Mouse (Mus musculus): ENCODE measurements at regions not wholly inside any gene's neighbourhood (a gene's known extent, or its start where the extent isn't known, plus 50 kb on each side); places are given as distances from the start of the nearest gene placed in this dataset.

DNA sequence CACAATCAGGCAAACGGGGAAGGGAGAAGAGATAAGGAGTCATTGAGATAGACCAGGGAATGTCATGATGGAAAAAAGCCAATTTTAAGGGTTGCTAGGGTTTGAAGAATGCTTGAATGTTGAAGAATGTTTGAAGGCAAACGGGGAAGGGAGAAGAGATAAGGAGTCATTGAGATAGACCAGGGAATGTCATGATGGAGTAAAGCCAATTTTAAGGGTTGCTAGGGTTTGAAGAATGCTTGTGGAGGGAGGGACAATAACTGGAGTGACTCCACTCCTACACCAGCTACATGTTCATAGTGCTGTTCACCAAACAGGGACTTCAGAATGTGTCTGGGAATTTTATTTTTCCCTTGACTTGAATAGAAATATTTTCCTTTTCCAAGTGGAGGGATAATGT lies 476.0 kb upstream of the Klf4 start:
- DNase-seq (ENCODE audit: low spot score): no peak
- Histone ChIP-seq H3K9me3 (ENCODE audit: low read length) (no peaks in the 10 kb centered on the region), H3K9ac (replicated peaks; ENCODE audit: low read length) (no peak overlapping the region), H3K27me3 (ENCODE audit: insufficient read depth, low read length) (no peaks in the 10 kb centered on the region), H3K4me2 (ENCODE audit: low read depth, low read length) (no peak overlapping the region), H3K36me3 (ENCODE audit: insufficient read depth, low read length) (no peaks in the 10 kb centered on the region), H3K4me3 (ENCODE audit: low read length) (no peak overlapping the region), H3K27ac (no peak overlapping the region), H3K4me1 (ENCODE audit: insufficient read depth, low read length) (no peaks in the 10 kb centered on the region)
- WGBS: 72% methylated on average over 2 of the region's 2 CpGs
- no peak for TF ChIP-seq CTCF (IDR thresholded peaks at IDR 0.05; ENCODE audit: low read depth)
- no peak for ATAC-seq

DNA sequence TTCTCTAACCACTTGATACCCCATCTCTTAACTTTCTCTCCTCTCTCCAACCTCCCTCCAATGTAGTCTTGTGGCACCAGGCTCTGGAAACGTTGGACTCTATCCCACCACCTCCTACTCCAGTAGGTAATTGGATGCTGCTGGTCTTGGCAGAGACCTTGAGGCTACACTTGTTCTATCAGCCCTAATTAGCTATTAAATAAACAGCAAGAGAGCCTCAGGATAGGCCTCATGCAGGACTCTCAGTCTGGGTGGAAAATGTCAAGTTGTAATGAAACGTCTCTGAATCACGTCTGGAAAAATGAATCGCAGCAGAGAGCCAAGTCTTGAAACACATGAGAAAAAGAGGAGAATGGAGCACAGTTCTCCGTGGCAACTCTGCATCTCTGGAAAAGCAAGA lies 472.0 kb upstream of the Klf4 start:
- H3K36me3 ChIP-seq (ENCODE audit: insufficient read depth, low read length): no peaks in the 10 kb centered on the region
- no peak overlapping the region for H3K27ac ChIP-seq
- no peak overlapping the region for H3K9ac ChIP-seq (replicated peaks; ENCODE audit: low read length)
- DNase-seq (ENCODE audit: low spot score) (no peak), ATAC-seq (no peak)
- H3K4me3 ChIP-seq (ENCODE audit: low read length): no peak overlapping the region
- no peak for TF ChIP-seq CTCF (IDR thresholded peaks at IDR 0.05; ENCODE audit: low read depth)
- no peak overlapping the region for H3K4me2 ChIP-seq (ENCODE audit: low read depth, low read length)
- 56% methylated on average over 5 of the region's 5 CpGs for WGBS
- no peaks in the 10 kb centered on the region for H3K27me3 ChIP-seq (ENCODE audit: insufficient read depth, low read length)
- H3K4me1 ChIP-seq (ENCODE audit: insufficient read depth, low read length): no peaks in the 10 kb centered on the region
- no peaks in the 10 kb centered on the region for H3K9me3 ChIP-seq (ENCODE audit: low read length)

DNA sequence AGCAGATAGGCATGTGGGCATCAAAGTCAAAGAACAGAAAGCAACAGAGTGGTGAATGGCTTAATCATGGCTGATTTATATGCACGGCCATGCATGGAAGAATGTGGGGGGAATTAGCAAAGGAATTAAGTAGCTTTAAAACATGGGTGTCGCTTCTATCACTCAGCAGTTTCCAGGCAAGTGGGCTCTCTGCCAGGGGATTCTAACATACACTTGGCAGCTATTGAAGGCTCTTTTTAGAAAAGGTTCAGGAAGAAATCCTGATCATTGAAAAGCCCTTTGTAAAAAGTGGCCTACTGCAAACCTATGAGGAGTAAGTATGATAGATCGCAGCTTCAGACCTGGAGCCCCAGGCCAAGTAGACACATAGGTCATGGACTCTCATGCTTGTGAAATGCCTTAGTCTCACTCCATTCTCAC lies 469.1 kb upstream of the Klf4 start:
- Histone ChIP-seq H3K4me2 (ENCODE audit: low read depth, low read length) (no peak overlapping the region), H3K36me3 (ENCODE audit: insufficient read depth, low read length) (no peaks in the 10 kb centered on the region), H3K27me3 (ENCODE audit: insufficient read depth, low read length) (no peaks in the 10 kb centered on the region), H3K27ac (no peak overlapping the region), H3K4me1 (ENCODE audit: insufficient read depth, low read length) (no peaks in the 10 kb centered on the region), H3K9ac (replicated peaks; ENCODE audit: low read length) (no peak overlapping the region), H3K4me3 (ENCODE audit: low read length) (no peak overlapping the region), H3K9me3 (ENCODE audit: low read length) (no peaks in the 10 kb centered on the region)
- WGBS: 27% methylated on average over 3 of the region's 3 CpGs
- DNase-seq (ENCODE audit: low spot score) (peak; percentile 79), ATAC-seq (peak; percentile 55; the same call in 1 of the 2 replicates)
- TF ChIP-seq CTCF (IDR thresholded peaks at IDR 0.05; ENCODE audit: low read depth): no peak

DNA sequence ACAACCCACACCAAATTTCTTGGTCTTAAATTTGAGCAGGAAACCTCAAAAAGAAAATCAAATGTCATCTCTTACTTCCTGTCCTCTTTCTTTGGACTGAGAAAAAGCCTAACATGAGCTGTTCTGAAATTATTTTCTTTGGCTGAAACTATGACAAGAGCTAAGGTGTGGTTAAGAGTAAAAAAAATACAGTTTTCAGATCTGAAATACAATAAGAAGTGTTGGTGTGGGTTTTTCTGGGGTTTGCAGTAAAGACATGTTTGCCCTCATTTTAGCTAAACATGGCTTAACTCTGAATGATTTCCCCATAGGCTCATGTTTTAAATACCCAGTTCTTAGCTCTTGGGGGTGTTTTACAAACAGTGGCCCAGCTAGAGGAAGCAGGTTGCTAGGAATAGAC lies 451.8 kb upstream of the Klf4 start:
- no peak overlapping the region for H3K27ac ChIP-seq
- H3K9ac ChIP-seq (replicated peaks; ENCODE audit: low read length): no peak overlapping the region
- no peak overlapping the region for H3K4me3 ChIP-seq (ENCODE audit: low read length)
- no peak for DNase-seq (ENCODE audit: low spot score)
- no peaks in the 10 kb centered on the region for H3K36me3 ChIP-seq (ENCODE audit: insufficient read depth, low read length)
- no peak for ATAC-seq
- H3K9me3 ChIP-seq (ENCODE audit: low read length): no peaks in the 10 kb centered on the region
- H3K4me1 ChIP-seq (ENCODE audit: insufficient read depth, low read length): no peaks in the 10 kb centered on the region
- no peak for TF ChIP-seq CTCF (IDR thresholded peaks at IDR 0.05; ENCODE audit: low read depth)
- H3K4me2 ChIP-seq (ENCODE audit: low read depth, low read length): no peak overlapping the region
- H3K27me3 ChIP-seq (ENCODE audit: insufficient read depth, low read length): no peaks in the 10 kb centered on the region

DNA sequence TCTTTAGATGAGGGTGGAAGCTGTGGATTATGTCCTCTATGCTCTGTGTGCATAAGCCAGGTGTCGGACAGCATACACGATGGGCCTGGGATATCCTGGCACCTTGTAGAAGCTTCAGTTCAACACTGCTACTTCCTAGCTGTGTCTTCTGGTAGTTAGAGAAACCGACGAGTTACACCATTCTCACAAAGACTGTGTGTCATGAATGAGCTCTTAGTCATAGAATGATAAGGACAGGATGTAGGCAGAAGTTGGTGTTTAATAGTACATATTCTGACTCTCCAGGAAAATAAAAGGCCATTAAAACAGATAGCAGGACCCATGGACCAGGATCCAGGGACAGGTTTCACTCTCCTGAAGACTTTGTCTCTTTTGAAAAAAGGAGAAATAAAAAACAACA lies 446.3 kb upstream of the Klf4 start:
- H3K27ac ChIP-seq: no peak overlapping the region
- no peak overlapping the region for H3K4me2 ChIP-seq (ENCODE audit: low read depth, low read length)
- H3K36me3 ChIP-seq (ENCODE audit: insufficient read depth, low read length): no peaks in the 10 kb centered on the region
- H3K9me3 ChIP-seq (ENCODE audit: low read length): no peaks in the 10 kb centered on the region
- no peaks in the 10 kb centered on the region for H3K4me1 ChIP-seq (ENCODE audit: insufficient read depth, low read length)
- TF ChIP-seq CTCF (IDR thresholded peaks at IDR 0.05; ENCODE audit: low read depth): no peak
- ATAC-seq (no peak), DNase-seq (ENCODE audit: low spot score) (no peak)
- no peak overlapping the region for H3K9ac ChIP-seq (replicated peaks; ENCODE audit: low read length)
- WGBS: 96% methylated on average over 4 of the region's 4 CpGs
- no peak overlapping the region for H3K4me3 ChIP-seq (ENCODE audit: low read length)
- H3K27me3 ChIP-seq (ENCODE audit: insufficient read depth, low read length): no peaks in the 10 kb centered on the region

DNA sequence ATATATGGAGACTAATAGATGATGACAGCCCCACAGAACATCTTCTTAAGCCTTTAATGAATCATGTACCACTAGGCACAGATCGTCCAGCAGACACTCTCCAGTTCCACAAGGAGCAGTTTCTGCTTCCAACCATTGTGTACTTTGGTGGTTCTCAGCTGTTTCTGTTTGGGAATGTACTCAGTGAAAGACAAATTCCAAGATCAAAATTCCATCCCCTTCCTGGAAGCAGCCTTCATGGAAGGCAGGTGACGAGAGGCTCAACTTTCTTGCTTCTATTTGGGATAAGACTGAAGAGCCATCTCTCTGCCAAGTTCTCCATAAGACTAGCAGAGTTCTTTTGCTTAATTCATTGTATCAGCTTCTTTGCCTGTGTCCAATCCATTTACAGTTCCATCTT lies 444.0 kb upstream of the Klf4 start:
- Histone ChIP-seq H3K4me1 (ENCODE audit: insufficient read depth, low read length) (no peaks in the 10 kb centered on the region), H3K9ac (replicated peaks; ENCODE audit: low read length) (no peak overlapping the region), H3K36me3 (ENCODE audit: insufficient read depth, low read length) (no peaks in the 10 kb centered on the region), H3K4me3 (ENCODE audit: low read length) (no peak overlapping the region), H3K27me3 (ENCODE audit: insufficient read depth, low read length) (no peaks in the 10 kb centered on the region), H3K4me2 (ENCODE audit: low read depth, low read length) (no peak overlapping the region), H3K9me3 (ENCODE audit: low read length) (no peaks in the 10 kb centered on the region), H3K27ac (no peak overlapping the region)
- DNase-seq (ENCODE audit: low spot score) (no peak), ATAC-seq (no peak)
- 88% methylated on average over 2 of the region's 2 CpGs for WGBS
- no peak for TF ChIP-seq CTCF (IDR thresholded peaks at IDR 0.05; ENCODE audit: low read depth)

DNA sequence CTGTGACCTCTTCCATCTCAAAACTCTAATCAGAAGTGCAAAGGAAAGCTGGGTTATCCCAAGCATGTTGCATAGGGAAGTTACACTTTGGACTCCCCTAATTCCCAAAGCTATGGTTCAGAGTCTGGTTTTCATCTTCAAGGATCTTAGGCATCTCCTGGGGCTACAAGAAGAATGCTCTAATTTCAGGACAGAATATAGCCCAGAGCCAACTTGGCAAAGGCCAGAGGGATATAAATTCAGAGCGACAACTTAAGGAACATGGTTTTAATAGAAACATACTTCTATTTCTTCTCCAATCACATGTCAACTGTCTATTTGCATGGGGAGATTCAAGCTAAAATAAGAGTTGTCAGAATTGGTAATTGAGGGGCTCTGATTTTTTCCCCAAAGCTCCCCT lies 441.4 kb upstream of the Klf4 start:
- H3K4me1 ChIP-seq (ENCODE audit: insufficient read depth, low read length): no peaks in the 10 kb centered on the region
- H3K36me3 ChIP-seq (ENCODE audit: insufficient read depth, low read length): no peaks in the 10 kb centered on the region
- no peak for DNase-seq (ENCODE audit: low spot score)
- no peak overlapping the region for H3K27ac ChIP-seq
- 86% methylated on average over 1 of the region's 1 CpGs for WGBS
- ATAC-seq: no peak
- H3K27me3 ChIP-seq (ENCODE audit: insufficient read depth, low read length): no peaks in the 10 kb centered on the region
- H3K9me3 ChIP-seq (ENCODE audit: low read length): no peaks in the 10 kb centered on the region
- no peak overlapping the region for H3K9ac ChIP-seq (replicated peaks; ENCODE audit: low read length)
- no peak overlapping the region for H3K4me2 ChIP-seq (ENCODE audit: low read depth, low read length)
- H3K4me3 ChIP-seq (ENCODE audit: low read length): no peak overlapping the region
- TF ChIP-seq CTCF (IDR thresholded peaks at IDR 0.05; ENCODE audit: low read depth): no peak

All from hindbrain, postnatal 0 days (tissue).